21 mouse cellular contexts compared by ENCODE assay signal in the genomic region with DNA sequence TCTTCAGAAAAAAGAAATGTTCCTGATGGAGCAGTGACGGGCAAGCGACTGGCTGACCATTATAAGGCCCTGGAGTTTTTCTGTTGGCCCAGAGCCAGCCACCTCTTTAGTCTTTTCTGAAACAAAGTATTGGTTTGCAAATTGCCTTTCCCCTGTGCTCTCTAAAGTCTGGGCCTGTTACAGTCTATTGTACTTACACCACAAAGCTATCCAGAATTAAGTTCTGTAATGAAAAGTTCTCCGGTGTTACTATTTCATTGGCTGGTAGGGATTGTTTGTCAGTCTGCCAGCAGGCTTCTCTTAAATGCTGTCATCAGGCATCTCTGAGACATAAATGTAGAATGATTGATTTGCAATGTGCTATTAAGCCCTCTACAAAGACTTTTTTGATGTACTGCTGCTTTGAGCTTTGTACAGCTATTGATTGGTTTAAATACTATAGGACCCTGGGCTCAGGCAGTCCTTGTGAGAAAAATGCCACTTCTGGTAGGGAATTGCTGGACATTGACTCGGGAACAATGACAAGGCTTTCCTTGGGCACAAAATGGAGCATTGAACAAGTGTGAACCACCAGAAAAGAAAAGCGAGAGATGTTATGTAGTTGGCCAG.
A peak's percentile ranks its signal among the peaks of the same experiment; 100 is the strongest.
DNase-seq lines count a peak whose midpoint lies in the region; ATAC-seq and TF ChIP-seq lines count a peak whose summit lies in the region.
"Had no signal": no experiment of that assay in that cellular context is flagged by ENCODE, and none has a peak within 500 bp of the region (broad histone marks: within the 10 kb centered on the region; RNA-seq: fewer than 3 reads in every experiment).

No protein-coding gene starts in this region.

- no peak overlapping the region for H3K4me2 ChIP-seq in midbrain, embryonic 14.5 days (ENCODE audit: low read length)
- H3K4me2 ChIP-seq in midbrain, postnatal 0 days (ENCODE audit: low read depth, low read length, poor library complexity, severe bottlenecking): no peak overlapping the region
- H3K4me2 ChIP-seq in forebrain, embryonic 13.5 days: no peak overlapping the region
- no peak overlapping the region for H3K4me2 ChIP-seq in limb, embryonic 14.5 days (replicated peaks; ENCODE audit: low read depth, low read length, severe bottlenecking)
- H3K4me2 ChIP-seq: embryonic facial prominence, embryonic 13.5 days; heart, embryonic 11.5 days; liver, embryonic 13.5 days; neural tube, embryonic 12.5 days had no signal

- H3K9ac ChIP-seq in midbrain, embryonic 14.5 days (replicated peaks; ENCODE audit: low read length): no peak overlapping the region
- H3K9ac ChIP-seq in midbrain, postnatal 0 days (replicated peaks; ENCODE audit: low read length, poor library complexity, severe bottlenecking): no peak overlapping the region
- no peak overlapping the region for H3K9ac ChIP-seq in forebrain, embryonic 13.5 days
- no peak overlapping the region for H3K9ac ChIP-seq in limb, embryonic 14.5 days (ENCODE audit: low read depth, low read length, severe bottlenecking)
- H3K9ac ChIP-seq: embryonic facial prominence, embryonic 13.5 days; liver, embryonic 13.5 days; neural tube, embryonic 12.5 days had no signal

- no peaks in the 10 kb centered on the region for H3K9me3 ChIP-seq in midbrain, embryonic 14.5 days (ENCODE audit: control insufficient read depth, low read length)
- H3K9me3 ChIP-seq in midbrain, postnatal 0 days (ENCODE audit: low read length): no peaks in the 10 kb centered on the region
- no peaks in the 10 kb centered on the region for H3K9me3 ChIP-seq in embryonic facial prominence, embryonic 10.5 days
- H3K9me3 ChIP-seq in forebrain, embryonic 13.5 days (replicated peaks): no peaks in the 10 kb centered on the region
- no peaks in the 10 kb centered on the region for H3K9me3 ChIP-seq in limb, embryonic 14.5 days (ENCODE audit: control insufficient read depth, low read length)
- H3K9me3 ChIP-seq: embryonic facial prominence, embryonic 13.5 days; liver, embryonic 13.5 days; neural tube, embryonic 12.5 days had no signal

- no peaks in the 10 kb centered on the region for H3K36me3 ChIP-seq in midbrain, embryonic 14.5 days (ENCODE audit: control insufficient read depth, insufficient read depth, low read length)
- no peaks in the 10 kb centered on the region for H3K36me3 ChIP-seq in midbrain, postnatal 0 days (ENCODE audit: insufficient read depth, low read length)
- no peaks in the 10 kb centered on the region for H3K36me3 ChIP-seq in embryonic facial prominence, embryonic 10.5 days (replicated peaks)
- H3K36me3 ChIP-seq in forebrain, embryonic 13.5 days (ENCODE audit: poor library complexity, severe bottlenecking): no peaks in the 10 kb centered on the region
- H3K36me3 ChIP-seq in limb, embryonic 14.5 days (ENCODE audit: control insufficient read depth, insufficient read depth, low read length): no peaks in the 10 kb centered on the region
- H3K36me3 ChIP-seq: embryonic facial prominence, embryonic 13.5 days; liver, embryonic 13.5 days; neural tube, embryonic 12.5 days had no signal

- H3K27me3 ChIP-seq in midbrain, embryonic 14.5 days (ENCODE audit: control insufficient read depth, insufficient read depth, low read length): no peaks in the 10 kb centered on the region
- H3K27me3 ChIP-seq in midbrain, postnatal 0 days (ENCODE audit: insufficient read depth, low read length): no peaks in the 10 kb centered on the region
- H3K27me3 ChIP-seq in embryonic facial prominence, embryonic 10.5 days (replicated peaks; ENCODE audit: low read depth, poor library complexity, severe bottlenecking): no peaks in the 10 kb centered on the region
- H3K27me3 ChIP-seq in forebrain, embryonic 13.5 days: no peaks in the 10 kb centered on the region
- H3K27me3 ChIP-seq in limb, embryonic 14.5 days (ENCODE audit: control insufficient read depth, insufficient read depth, low read length): no peaks in the 10 kb centered on the region
- H3K27me3 ChIP-seq: embryonic facial prominence, embryonic 13.5 days; liver, embryonic 13.5 days; megakaryocyte, embryonic 14.5 days; neural tube, embryonic 12.5 days had no signal

- peak; percentile 42 for DNase-seq in midbrain, embryonic 14.5 days
- no peak for DNase-seq in midbrain, postnatal 0 days (ENCODE audit: low spot score)
- DNase-seq in embryonic facial prominence, embryonic 10.5 days (ENCODE audit: low spot score): peak; percentile 6
- DNase-seq in limb, embryonic 14.5 days (ENCODE audit: low spot score): peak; percentile 58
- DNase-seq in layer of hippocampus, postnatal 14 days (ENCODE audit: low spot score in 2 of 2): no peak
- no peak for DNase-seq in c-Kit-positive CD71-positive TER-119-positive erythroid progenitor cells, embryonic 14.5 days (ENCODE audit: low spot score)
- DNase-seq: adrenal gland, postnatal 14 days; cerebellum, adult 2 months; heart, postnatal 10 days; kidney, postnatal 36 days; layer of hippocampus, adult 9-11 months; liver, embryonic 13.5 days; lung, postnatal 10 days; spleen, adult 18-20 months; thymus, postnatal 36 days had no signal

- no peak overlapping the region for H3K27ac ChIP-seq in midbrain, embryonic 14.5 days (replicated peaks; ENCODE audit: low read depth, low read length)
- no peak overlapping the region for H3K27ac ChIP-seq in midbrain, postnatal 0 days (ENCODE audit: low read depth, low read length)
- H3K27ac ChIP-seq in embryonic facial prominence, embryonic 10.5 days (replicated peaks): no peak overlapping the region
- peak overlapping the region; percentile 67 for H3K27ac ChIP-seq in forebrain, embryonic 13.5 days
- H3K27ac ChIP-seq in limb, embryonic 14.5 days (replicated peaks; ENCODE audit: low read depth, low read length): no peak overlapping the region
- H3K27ac ChIP-seq: embryonic facial prominence, embryonic 13.5 days; liver, embryonic 13.5 days; neural tube, embryonic 12.5 days had no signal

- 40% methylated on average over 5 of the region's 5 CpGs for WGBS in midbrain, embryonic 14.5 days
- WGBS in midbrain, postnatal 0 days: 48% methylated on average over 5 of the region's 5 CpGs
- WGBS in embryonic facial prominence, embryonic 10.5 days: 75% methylated on average over 5 of the region's 5 CpGs
- 10% methylated on average over 5 of the region's 5 CpGs for WGBS in forebrain, embryonic 13.5 days
- WGBS in limb, embryonic 14.5 days: 49% methylated on average over 5 of the region's 5 CpGs

- H3K4me3 ChIP-seq in midbrain, embryonic 14.5 days (replicated peaks; ENCODE audit: low read depth, low read length): no peak overlapping the region
- no peak overlapping the region for H3K4me3 ChIP-seq in midbrain, postnatal 0 days (ENCODE audit: low read depth, low read length)
- no peak overlapping the region for H3K4me3 ChIP-seq in embryonic facial prominence, embryonic 10.5 days
- H3K4me3 ChIP-seq in forebrain, embryonic 13.5 days: no peak overlapping the region
- H3K4me3 ChIP-seq in limb, embryonic 14.5 days (replicated peaks; ENCODE audit: low read length): no peak overlapping the region
- H3K4me3 ChIP-seq: embryonic facial prominence, embryonic 13.5 days; liver, embryonic 13.5 days; megakaryocyte, embryonic 14.5 days; neural tube, embryonic 12.5 days had no signal

- no peak for TF ChIP-seq POLR2A in limb, embryonic 14.5 days (IDR thresholded peaks at IDR 0.05; ENCODE audit: borderline replicate concordance, extremely low read depth, insufficient read depth, insufficient read length)

- no peak for ATAC-seq in midbrain, embryonic 14.5 days (ENCODE audit: low FRiP score, low TSS enrichment)
- no peak for ATAC-seq in midbrain, postnatal 0 days (ENCODE audit: low FRiP score)
- ATAC-seq in forebrain, embryonic 13.5 days: peak; percentile 79
- no peak for ATAC-seq in limb, embryonic 14.5 days (ENCODE audit: low FRiP score, low read depth)
- ATAC-seq: Patski had no signal

- no peak for TF ChIP-seq CTCF in midbrain, postnatal 0 days (IDR thresholded peaks at IDR 0.05)

- peaks cover 12% of the 10 kb centered on the region; the same call in 1 of the 2 replicates for H3K4me1 ChIP-seq in midbrain, embryonic 14.5 days (ENCODE audit: control insufficient read depth, insufficient read depth, low read length)
- H3K4me1 ChIP-seq in midbrain, postnatal 0 days (ENCODE audit: insufficient read depth, low read length): no peaks in the 10 kb centered on the region; the same call in 1 of the 2 replicates
- H3K4me1 ChIP-seq in embryonic facial prominence, embryonic 10.5 days: 0 out of 2 replicates have a peak, but pooled peaks cover 5% of the 10 kb centered on the region
- H3K4me1 ChIP-seq in forebrain, embryonic 13.5 days: peaks cover 33% of the 10 kb centered on the region
- 0 out of 2 replicates have a peak, but pooled peaks cover 7% of the 10 kb centered on the region for H3K4me1 ChIP-seq in limb, embryonic 14.5 days (ENCODE audit: control insufficient read depth, insufficient read depth, low read length)
- H3K4me1 ChIP-seq: embryonic facial prominence, embryonic 13.5 days; liver, embryonic 13.5 days; megakaryocyte, embryonic 14.5 days had no signal

Comparison
In these comparisons a context has a peak if more than half of its experiments do, and no peak if none do; other contexts are left out.
1. DNase-seq: peak in midbrain, embryonic 14.5 days (single experiment), embryonic facial prominence, embryonic 10.5 days (single experiment) and limb, embryonic 14.5 days (single experiment); none in midbrain, postnatal 0 days (single experiment), layer of hippocampus, postnatal 14 days (0 of 2) and c-Kit-positive CD71-positive TER-119-positive erythroid progenitor cells, embryonic 14.5 days (single experiment).